Mouse (Mus musculus) small intestine, adult 2 months (tissue): ENCODE data around the gene Elavl4. TPM values are rescaled to one million over a fixed set of nuclear protein-coding genes. Genes with fewer than 3 reads are reported as not detected.

Experiments used
- H3K27ac ChIP-seq: fragments of 200-500 bp; 2 replicates; pipeline ENCODE4 v1.5.1; 2012; ENCODE audit warnings: low read depth, low read length, control low read depth, inconsistent platforms; ENCODE audit not compliant: insufficient read depth
- H3K27me3 ChIP-seq: fragments of 200-500 bp; 2 replicates; pipeline ENCODE4 v1.6.1; 2012; ENCODE audit warnings: mild to moderate bottlenecking, moderate library complexity, low read length, inconsistent platforms; ENCODE audit not compliant: control insufficient read depth, insufficient read depth
- H3K36me3 ChIP-seq: fragments of 200-500 bp; 2 replicates; pipeline ENCODE4 v1.6.1; 2012; ENCODE audit warnings: mild to moderate bottlenecking, low read length, control low read depth, inconsistent platforms; ENCODE audit not compliant: control insufficient read depth, insufficient read depth
- H3K4me1 ChIP-seq: fragments of 200-500 bp; 2 replicates; pipeline ENCODE4 v1.6.1; 2012; ENCODE audit warnings: low read length, inconsistent platforms, mixed read lengths; ENCODE audit not compliant: control insufficient read depth, insufficient read depth, insufficient read length
- H3K4me3 ChIP-seq: fragments of 200-500 bp; 2 replicates; pipeline ENCODE4 v1.5.1; 2012; ENCODE audit warnings: low read depth, mild to moderate bottlenecking, control low read depth, inconsistent platforms, low read length, moderate library complexity
- CTCF ChIP-seq: fragments of 200-500 bp; IDR thresholded peaks from 2 replicates; pipeline ENCODE4 v1.5.1; 2012; ENCODE audit warnings: low read depth, mild to moderate bottlenecking, control low read depth, inconsistent platforms, low read length, moderate library complexity, mixed read lengths; ENCODE audit not compliant: insufficient replicate concordance, insufficient read length; ENCODE audit errors: extremely low read depth
- POLR2A ChIP-seq: fragments of 200-500 bp; IDR thresholded peaks from 2 replicates; pipeline ENCODE4 v1.6.1; 2012; ENCODE audit warnings: low read depth, mild to moderate bottlenecking, control low read depth, inconsistent platforms, low read length, moderate library complexity
- WGBS: fragments of 180-500 bp; shearing (Covaris S2); methylation state at CpG from one replicate; pipeline ENCODE4 v1.1.7; 2018; 5-methylcytosine and 5-hydroxymethylcytosine counted together
- polyA plus RNA-seq: library from polyadenylated mRNA; depleted of rRNA; stranded (reverse); fragments of >200 nt; gene quantifications from 2 replicates; pipeline ENCODE4 v1.2.3, GENCODE M21; 2012

Elavl4 gene
- polyA plus RNA-seq, 1 experiment, result 0.94 TPM

- Histone ChIP-seq H3K36me3 (no peaks in the 10 kb centered on the region), H3K27me3 (no peaks in the 10 kb centered on the region), H3K4me1 (no peaks in the 10 kb centered on the region), H3K4me3 (no peak overlapping the region), H3K27ac (no peak overlapping the region)
- WGBS, result 82% methylated on average over 3 of the region's 3 CpGs
- TF ChIP-seq CTCF, result no peak
- TF ChIP-seq POLR2A, result no peak
Observed at GRCm38 (mm10) chr4:110232327-110232726, 119.4 kb downstream of the Elavl4 start.

DNA sequence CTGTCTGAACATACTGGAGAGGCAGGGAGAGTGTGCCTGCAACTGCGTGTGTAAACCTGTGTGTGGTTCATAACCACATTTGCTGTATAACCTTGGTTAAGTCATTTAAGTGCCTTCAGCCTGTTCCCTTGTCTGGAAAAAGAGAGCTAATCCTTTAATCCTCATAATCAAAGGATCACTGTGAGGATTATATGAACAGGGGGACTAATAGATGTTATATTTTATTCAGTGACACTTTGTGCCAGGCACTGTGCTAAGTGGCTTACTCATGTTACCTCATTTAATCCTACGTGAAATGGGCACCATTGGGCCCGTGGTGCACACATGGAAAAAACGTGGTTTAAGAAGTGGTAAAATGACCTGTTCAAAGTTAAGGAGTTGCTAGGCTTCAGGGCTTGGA lies 119.9 kb downstream of the Elavl4 start:
- TF ChIP-seq CTCF, result no peak
- no peak for TF ChIP-seq POLR2A
- Histone ChIP-seq H3K27me3 (no peaks in the 10 kb centered on the region), H3K4me1 (no peaks in the 10 kb centered on the region), H3K36me3 (no peaks in the 10 kb centered on the region), H3K4me3 (no peak overlapping the region), H3K27ac (no peak overlapping the region)
- 83% methylated on average over 4 of the region's 4 CpGs for WGBS

- TF ChIP-seq POLR2A, result no peak
- no peak for TF ChIP-seq CTCF
- Histone ChIP-seq H3K36me3 (no peaks in the 10 kb centered on the region), H3K4me3 (no peak overlapping the region), H3K27ac (no peak overlapping the region), H3K4me1 (no peaks in the 10 kb centered on the region), H3K27me3 (no peaks in the 10 kb centered on the region)
- 91% methylated on average over 1 of the region's 1 CpGs for WGBS
Observed at GRCm38 (mm10) chr4:110229652-110230051, 122.1 kb downstream of the Elavl4 start.

DNA sequence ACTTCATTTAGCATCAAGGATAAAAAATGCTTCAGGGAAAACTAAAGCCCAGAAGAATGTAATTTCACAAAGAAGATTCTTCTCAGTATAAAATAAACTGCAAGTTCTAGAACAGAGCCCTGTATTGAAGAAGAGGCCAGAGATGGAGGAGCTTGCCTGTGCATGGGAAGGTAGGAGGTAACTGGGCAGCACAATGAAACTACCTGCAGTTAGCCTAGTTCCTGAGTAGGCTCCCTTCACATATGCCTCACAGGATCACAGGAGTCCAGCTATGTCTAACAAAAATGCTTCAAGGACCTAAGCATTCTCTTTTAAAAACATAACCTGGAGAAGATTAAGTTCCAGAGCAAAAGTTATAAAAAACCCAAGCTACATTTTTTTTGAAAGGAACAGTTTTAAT lies 122.5 kb downstream of the Elavl4 start:
- no peaks in the 10 kb centered on the region for H3K4me1 ChIP-seq
- no peak overlapping the region for H3K27ac ChIP-seq
- TF ChIP-seq CTCF, result no peak
- TF ChIP-seq POLR2A, result no peak
- H3K4me3 ChIP-seq, result no peak overlapping the region
- H3K36me3 ChIP-seq, result no peaks in the 10 kb centered on the region
- H3K27me3 ChIP-seq, result no peaks in the 10 kb centered on the region

DNA sequence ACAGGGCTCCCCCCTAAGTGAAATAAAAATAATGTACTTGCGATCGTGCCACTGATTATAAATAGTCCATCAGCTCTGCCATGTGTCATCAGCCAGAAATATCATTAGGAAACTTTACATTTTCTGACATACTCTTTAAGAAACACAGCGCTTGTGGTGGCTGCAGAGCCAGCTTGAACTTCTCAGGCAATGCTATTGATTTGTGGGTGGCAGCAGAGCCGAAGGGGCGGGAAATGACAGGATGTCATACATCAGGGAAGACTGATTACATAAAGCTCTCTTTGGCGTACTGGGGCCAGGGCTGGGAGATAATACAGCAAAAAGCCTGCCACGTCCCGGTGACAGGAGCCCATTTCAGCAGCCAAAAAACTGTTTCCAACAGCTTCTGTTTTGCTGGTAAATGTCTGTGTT lies 124.1 kb downstream of the Elavl4 start:
- Histone ChIP-seq H3K27ac (no peak overlapping the region), H3K4me3 (no peak overlapping the region), H3K27me3 (no peaks in the 10 kb centered on the region), H3K36me3 (no peaks in the 10 kb centered on the region), H3K4me1 (no peaks in the 10 kb centered on the region)
- TF ChIP-seq CTCF (no peak), POLR2A (no peak)
- 33% methylated on average over 8 of the region's 8 CpGs for WGBS

- Histone ChIP-seq H3K36me3 (no peaks in the 10 kb centered on the region), H3K27ac (no peak overlapping the region), H3K4me3 (no peak overlapping the region), H3K4me1 (no peaks in the 10 kb centered on the region), H3K27me3 (no peaks in the 10 kb centered on the region)
- WGBS, result 83% methylated on average over 10 of the region's 10 CpGs
- TF ChIP-seq CTCF, result no peak
- no peak for TF ChIP-seq POLR2A
Observed at GRCm38 (mm10) chr4:110225492-110225891, 126.2 kb downstream of the Elavl4 start.

- 81% methylated on average over 5 of the region's 5 CpGs for WGBS
- H3K27me3 ChIP-seq, result no peaks in the 10 kb centered on the region
- no peaks in the 10 kb centered on the region for H3K36me3 ChIP-seq
- no peak overlapping the region for H3K27ac ChIP-seq
- TF ChIP-seq CTCF, result no peak
- TF ChIP-seq POLR2A, result no peak
- no peak overlapping the region for H3K4me3 ChIP-seq
- no peaks in the 10 kb centered on the region for H3K4me1 ChIP-seq
Observed at GRCm38 (mm10) chr4:110218819-110219218, 132.9 kb downstream of the Elavl4 start.

DNA sequence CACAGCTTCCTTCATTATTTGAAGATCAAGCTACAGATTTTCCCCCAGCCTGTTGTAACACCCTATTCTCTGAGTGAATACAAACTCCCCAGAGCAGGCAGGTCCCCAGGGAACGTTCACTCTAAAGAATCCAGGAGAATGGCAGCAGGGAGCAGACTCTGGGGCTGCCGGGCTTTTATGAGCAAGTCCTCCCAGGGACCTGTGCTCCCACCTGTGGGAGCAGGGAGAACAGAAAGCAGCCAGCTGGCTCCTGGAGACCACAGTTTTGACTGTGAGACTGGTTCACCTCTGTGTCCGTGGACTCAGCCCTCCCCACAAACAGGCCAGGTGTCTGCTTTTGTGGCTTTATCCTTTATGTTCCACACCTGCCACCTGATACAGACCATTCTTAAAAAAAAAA lies 134.2 kb downstream of the Elavl4 start:
- no peaks in the 10 kb centered on the region for H3K36me3 ChIP-seq
- WGBS, result 44% methylated on average over 3 of the region's 3 CpGs
- no peak overlapping the region for H3K27ac ChIP-seq
- TF ChIP-seq CTCF, result no peak
- no peak for TF ChIP-seq POLR2A
- H3K4me3 ChIP-seq, result no peak overlapping the region
- H3K27me3 ChIP-seq, result no peaks in the 10 kb centered on the region
- H3K4me1 ChIP-seq, result no peaks in the 10 kb centered on the region

GRCm38 (mm10) chr4:110214543-110214942 lies 137.2 kb downstream of the Elavl4 start:
- H3K36me3 ChIP-seq, result no peaks in the 10 kb centered on the region
- 75% methylated on average over 6 of the region's 6 CpGs for WGBS
- H3K27ac ChIP-seq, result no peak overlapping the region
- no peak for TF ChIP-seq POLR2A
- no peak for TF ChIP-seq CTCF
- H3K4me3 ChIP-seq, result no peak overlapping the region
- H3K27me3 ChIP-seq, result no peaks in the 10 kb centered on the region
- no peaks in the 10 kb centered on the region for H3K4me1 ChIP-seq
